Mouse (Mus musculus) ES-Bruce4 (cell line): Measurements from ENCODE around the gene Igf2r. TPM values are rescaled to one million over a fixed set of nuclear protein-coding genes. Genes with fewer than 3 reads are reported as not detected.

Source experiments
- H3K27ac ChIP-seq: 2 replicates; pipeline ENCODE4 v1.5.1; 2012; ENCODE audit warnings: low read length, inconsistent platforms; ENCODE audit not compliant: insufficient read depth
- H3K27me3 ChIP-seq: 2 replicates; pipeline ENCODE4 v1.6.1; 2012; ENCODE audit warnings: mild to moderate bottlenecking, low read length, inconsistent platforms; ENCODE audit not compliant: control insufficient read depth, poor library complexity, insufficient read depth, severe bottlenecking
- H3K36me3 ChIP-seq: 2 replicates; pipeline ENCODE4 v1.6.1; 2012; ENCODE audit warnings: inconsistent platforms, mild to moderate bottlenecking, low read length, moderate library complexity; ENCODE audit not compliant: control insufficient read depth, poor library complexity, insufficient read depth, severe bottlenecking
- H3K4me1 ChIP-seq: one replicate; pipeline ENCODE4 v1.8.1; 2011; ENCODE audit warnings: low read length; ENCODE audit not compliant: control insufficient read depth, insufficient read depth
- H3K4me3 ChIP-seq: 2 replicates; pipeline ENCODE4 v1.5.1; 2011; ENCODE audit warnings: low read depth, mild to moderate bottlenecking, low read length
- H3K9ac ChIP-seq: 2 replicates; pipeline ENCODE4 v1.6.1; 2012; ENCODE audit warnings: low read depth, mild to moderate bottlenecking, inconsistent platforms; ENCODE audit not compliant: poor library complexity, severe bottlenecking
- H3K9me3 ChIP-seq: replicated peaks from 2 replicates; pipeline ENCODE4 v1.6.1; 2012; ENCODE audit warnings: mild to moderate bottlenecking, low read length, inconsistent platforms; ENCODE audit not compliant: control insufficient read depth, poor library complexity, insufficient read depth, severe bottlenecking
- CTCF ChIP-seq: IDR thresholded peaks from one replicate; pipeline ENCODE4 v1.8.1; 2011; ENCODE audit warnings: low read depth, low read length
- EP300 ChIP-seq: IDR thresholded peaks from 2 replicates; pipeline ENCODE4 v1.6.1; 2011; ENCODE audit warnings: low read depth, low read length; ENCODE audit not compliant: insufficient read depth
- POLR2A ChIP-seq: IDR thresholded peaks from one replicate; pipeline ENCODE4 v1.8.1; 2011; ENCODE audit warnings: low read length; ENCODE audit not compliant: insufficient read depth
- polyA plus RNA-seq: library from polyadenylated mRNA; stranded (reverse); fragments of >200 nt; gene quantifications from 2 replicates; pipeline ENCODE4 v1.2.4, GENCODE M21; 2011; ENCODE audit warnings: low read depth; ENCODE audit not compliant: missing spikeins, insufficient read depth, insufficient read length

The Igf2r gene
- polyA plus RNA-seq, 1 experiment: 61.4 TPM

GRCm38 (mm10) chr17:12721118-12721886 is 48.2 kb downstream of the Igf2r start:
- TF ChIP-seq CTCF (no peak), POLR2A (no peak), EP300 (no peak)
- Histone ChIP-seq H3K9me3 (no peaks in the 10 kb centered on the region), H3K27ac (no peak overlapping the region), H3K27me3 (no peaks in the 10 kb centered on the region), H3K9ac (no peak overlapping the region), H3K36me3 (0 out of 2 replicates have a peak, but pooled peaks cover 4% of the 10 kb centered on the region), H3K4me1 (no peaks in the 10 kb centered on the region), H3K4me3 (no peak overlapping the region)

GRCm38 (mm10) chr17:12718251-12718650 is 51.2 kb downstream of the Igf2r start:
- Histone ChIP-seq H3K36me3 (peaks cover 9% of the 10 kb centered on the region; the same call in 1 of the 2 replicates), H3K9me3 (no peaks in the 10 kb centered on the region), H3K27ac (no peak overlapping the region), H3K27me3 (no peaks in the 10 kb centered on the region), H3K4me1 (no peaks in the 10 kb centered on the region), H3K4me3 (no peak overlapping the region), H3K9ac (no peak overlapping the region)
- no peak for TF ChIP-seq CTCF
- no peak for TF ChIP-seq EP300
- TF ChIP-seq POLR2A: no peak

- H3K4me1 ChIP-seq: no peaks in the 10 kb centered on the region
- H3K36me3 ChIP-seq: peaks cover 9% of the 10 kb centered on the region; the same call in 1 of the 2 replicates
- H3K27me3 ChIP-seq: no peaks in the 10 kb centered on the region
- no peak overlapping the region for H3K27ac ChIP-seq
- no peak overlapping the region for H3K4me3 ChIP-seq
- TF ChIP-seq POLR2A: no peak
- no peak for TF ChIP-seq CTCF
- no peak for TF ChIP-seq EP300
- no peaks in the 10 kb centered on the region for H3K9me3 ChIP-seq
- H3K9ac ChIP-seq: no peak overlapping the region
These were observed 52.0 kb downstream of the Igf2r start for GRCm38 (mm10) chr17:12717445-12717844.

- H3K27ac ChIP-seq: no peak overlapping the region
- H3K9me3 ChIP-seq: no peaks in the 10 kb centered on the region
- no peaks in the 10 kb centered on the region for H3K4me1 ChIP-seq
- H3K4me3 ChIP-seq: no peak overlapping the region
- no peak for TF ChIP-seq EP300
- no peak for TF ChIP-seq POLR2A
- TF ChIP-seq CTCF: no peak
- peaks cover 7% of the 10 kb centered on the region; the same call in 1 of the 2 replicates for H3K36me3 ChIP-seq
- no peak overlapping the region for H3K9ac ChIP-seq
- no peaks in the 10 kb centered on the region for H3K27me3 ChIP-seq
These were observed 54.4 kb downstream of the Igf2r start for GRCm38 (mm10) chr17:12715032-12715431.

- Histone ChIP-seq H3K27ac (no peak overlapping the region), H3K4me3 (no peak overlapping the region), H3K4me1 (no peaks in the 10 kb centered on the region), H3K9me3 (no peaks in the 10 kb centered on the region), H3K27me3 (no peaks in the 10 kb centered on the region), H3K9ac (no peak overlapping the region), H3K36me3 (peaks cover 5% of the 10 kb centered on the region; the same call in 1 of the 2 replicates)
- no peak for TF ChIP-seq EP300
- TF ChIP-seq CTCF: no peak
- TF ChIP-seq POLR2A: no peak
These were observed 55.3 kb downstream of the Igf2r start for GRCm38 (mm10) chr17:12714080-12714561.

GRCm38 (mm10) chr17:12712993-12713392 is 56.5 kb downstream of the Igf2r start:
- Histone ChIP-seq H3K9me3 (no peaks in the 10 kb centered on the region), H3K9ac (no peak overlapping the region), H3K36me3 (peaks cover 5% of the 10 kb centered on the region; the same call in 1 of the 2 replicates), H3K4me1 (no peaks in the 10 kb centered on the region), H3K27me3 (no peaks in the 10 kb centered on the region), H3K27ac (no peak overlapping the region), H3K4me3 (no peak overlapping the region)
- TF ChIP-seq CTCF (no peak), EP300 (no peak), POLR2A (no peak)
